Mouse (Mus musculus): ENCODE results near the gene Mpzl1. TPM values are rescaled to one million over a fixed set of nuclear protein-coding genes. Genes with fewer than 3 reads are reported as not detected.

Mpzl1 gene
- polyA plus RNA-seq, 1 experiment from 2014 or later: 236 TPM

DNA sequence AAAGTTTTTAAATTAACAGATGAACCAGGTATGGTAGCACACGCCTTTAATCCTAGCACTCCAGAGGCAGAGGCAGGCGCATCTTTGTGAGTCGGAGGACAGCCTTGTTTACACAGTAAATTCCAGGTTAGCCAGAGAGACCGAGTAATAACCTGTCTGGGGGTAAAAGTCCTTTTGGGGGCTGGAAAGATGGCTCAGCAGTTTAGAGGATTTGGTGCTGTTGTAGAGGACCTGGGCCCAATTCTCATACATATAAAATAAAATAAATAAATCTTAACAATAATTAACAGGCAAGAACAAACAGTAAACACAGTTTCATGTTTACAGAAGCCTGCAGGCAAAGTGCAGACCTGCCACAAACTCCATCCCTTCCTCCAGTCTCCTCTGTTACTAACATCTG is 25.4 kb downstream of the Mpzl1 start:
- Histone ChIP-seq H3K4me1 (ENCODE audit: insufficient read depth, low read length) (0 out of 2 replicates have a peak, but pooled peaks cover 3% of the 10 kb centered on the region), H3K27me3 (ENCODE audit: insufficient read depth, low read length) (no peaks in the 10 kb centered on the region), H3K36me3 (ENCODE audit: insufficient read depth, low read length) (peaks cover 43% of the 10 kb centered on the region), H3K9ac (replicated peaks; ENCODE audit: low read length) (no peak overlapping the region), H3K9me3 (ENCODE audit: low read length) (no peaks in the 10 kb centered on the region), H3K4me2 (replicated peaks; ENCODE audit: low read depth, low read length) (no peak overlapping the region), H3K27ac (ENCODE audit: low read length) (no peak overlapping the region), H3K4me3 (ENCODE audit: low read length) (no peak overlapping the region)
- 82% methylated on average over 4 of the region's 4 CpGs for WGBS
- no peak for ATAC-seq (ENCODE audit: low FRiP score, low TSS enrichment)

DNA sequence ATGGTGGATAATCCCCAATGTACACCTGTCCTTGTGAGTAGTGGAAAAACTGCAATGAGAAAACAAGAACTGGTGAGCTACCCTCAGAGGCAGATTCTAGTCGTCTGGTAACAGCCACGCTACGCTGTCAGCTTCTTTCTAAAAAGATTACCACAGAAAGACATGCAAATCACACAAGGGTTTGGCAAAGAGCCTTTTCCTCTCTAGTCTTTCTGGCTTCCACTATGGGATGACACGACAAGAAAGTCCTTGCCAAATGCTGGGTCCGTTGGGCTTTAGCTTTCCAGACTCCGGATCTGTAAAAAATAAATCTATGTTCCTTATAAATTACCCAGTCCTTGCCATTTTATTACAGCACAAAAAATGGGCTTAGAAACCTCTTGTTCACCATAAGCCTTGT is 28.6 kb downstream of the Mpzl1 start:
- H3K4me3 ChIP-seq (ENCODE audit: low read length): no peak overlapping the region
- H3K9me3 ChIP-seq (ENCODE audit: low read length): no peaks in the 10 kb centered on the region
- WGBS: 80% methylated on average over 6 of the region's 6 CpGs
- no peaks in the 10 kb centered on the region for H3K4me1 ChIP-seq (ENCODE audit: insufficient read depth, low read length)
- H3K9ac ChIP-seq (replicated peaks; ENCODE audit: low read length): no peak overlapping the region
- ATAC-seq (ENCODE audit: low FRiP score, low TSS enrichment): no peak
- no peak overlapping the region for H3K27ac ChIP-seq (ENCODE audit: low read length)
- H3K4me2 ChIP-seq (replicated peaks; ENCODE audit: low read depth, low read length): no peak overlapping the region
- no peaks in the 10 kb centered on the region for H3K27me3 ChIP-seq (ENCODE audit: insufficient read depth, low read length)
- peaks cover 64% of the 10 kb centered on the region for H3K36me3 ChIP-seq (ENCODE audit: insufficient read depth, low read length)

DNA sequence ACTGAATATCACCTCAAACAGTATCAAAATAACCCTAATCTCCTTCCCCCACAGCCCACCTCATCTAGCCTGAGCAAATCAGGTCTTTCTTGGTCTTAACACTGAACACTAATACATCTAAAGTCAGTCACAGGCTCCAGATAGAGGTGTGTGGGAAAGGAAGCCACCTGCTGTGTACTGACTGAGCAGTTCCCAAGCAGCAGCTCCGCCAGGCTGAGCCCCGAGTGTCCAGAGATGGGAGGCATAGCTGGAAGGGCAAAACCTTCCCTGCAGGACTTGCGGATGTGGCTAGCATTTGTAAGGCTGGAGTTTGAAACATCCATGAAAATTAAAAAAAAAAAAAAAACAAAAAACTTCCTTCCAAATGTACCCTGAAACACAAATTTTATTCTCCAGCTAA is 29.2 kb downstream of the Mpzl1 start:
- peaks cover 64% of the 10 kb centered on the region for H3K36me3 ChIP-seq (ENCODE audit: insufficient read depth, low read length)
- no peak overlapping the region for H3K27ac ChIP-seq (ENCODE audit: low read length)
- no peak overlapping the region for H3K4me3 ChIP-seq (ENCODE audit: low read length)
- H3K9me3 ChIP-seq (ENCODE audit: low read length): no peaks in the 10 kb centered on the region
- H3K27me3 ChIP-seq (ENCODE audit: insufficient read depth, low read length): no peaks in the 10 kb centered on the region
- H3K9ac ChIP-seq (replicated peaks; ENCODE audit: low read length): no peak overlapping the region
- 90% methylated on average over 3 of the region's 3 CpGs for WGBS
- no peak overlapping the region for H3K4me2 ChIP-seq (replicated peaks; ENCODE audit: low read depth, low read length)
- no peak for ATAC-seq (ENCODE audit: low FRiP score, low TSS enrichment)
- H3K4me1 ChIP-seq (ENCODE audit: insufficient read depth, low read length): no peaks in the 10 kb centered on the region

DNA sequence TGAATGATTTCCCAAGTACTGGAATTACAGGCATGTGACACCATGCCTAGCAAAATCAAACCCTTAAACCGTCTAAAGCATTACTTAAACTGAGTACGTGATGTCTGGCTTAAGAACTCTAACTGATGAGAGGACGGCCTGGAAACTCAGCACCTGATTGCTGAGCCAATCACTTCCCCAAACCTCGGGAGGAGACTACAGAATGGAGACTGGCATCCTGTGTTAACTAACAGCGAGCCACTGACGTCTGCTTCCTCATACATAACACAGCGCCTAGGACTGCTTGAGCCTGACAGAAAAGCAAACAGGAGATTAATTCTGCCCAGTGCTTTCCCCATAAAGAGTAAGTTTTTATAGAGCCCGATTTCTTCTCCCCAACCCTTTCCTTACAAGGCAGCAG is 30.1 kb downstream of the Mpzl1 start:
- Histone ChIP-seq H3K4me2 (replicated peaks; ENCODE audit: low read depth, low read length) (no peak overlapping the region), H3K27ac (ENCODE audit: low read length) (no peak overlapping the region), H3K9ac (replicated peaks; ENCODE audit: low read length) (no peak overlapping the region), H3K4me1 (ENCODE audit: insufficient read depth, low read length) (no peaks in the 10 kb centered on the region), H3K36me3 (ENCODE audit: insufficient read depth, low read length) (peaks cover 67% of the 10 kb centered on the region), H3K27me3 (ENCODE audit: insufficient read depth, low read length) (no peaks in the 10 kb centered on the region), H3K9me3 (ENCODE audit: low read length) (no peaks in the 10 kb centered on the region), H3K4me3 (ENCODE audit: low read length) (no peak overlapping the region)
- WGBS: 91% methylated on average over 8 of the region's 8 CpGs
- no peak for ATAC-seq (ENCODE audit: low FRiP score, low TSS enrichment)

DNA sequence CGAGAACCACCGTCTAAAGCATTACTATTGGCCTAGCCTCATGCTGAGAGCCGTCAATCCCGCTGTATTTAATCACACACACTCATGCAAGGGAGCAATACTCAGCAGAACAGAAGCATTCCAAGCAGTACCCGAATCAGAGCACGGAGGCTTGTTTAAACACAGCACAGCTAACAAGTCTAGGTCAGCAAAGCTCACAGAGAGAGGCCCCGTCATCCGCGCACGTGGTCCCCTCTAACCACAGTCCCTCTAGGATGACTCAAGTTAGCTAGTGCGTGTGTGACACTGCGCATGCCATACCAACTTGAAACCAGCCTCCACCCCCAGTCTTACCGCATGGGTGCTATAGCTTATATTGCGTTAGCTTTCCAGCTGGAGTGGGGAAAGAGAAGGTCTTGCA is 31.1 kb downstream of the Mpzl1 start:
- Histone ChIP-seq H3K9me3 (ENCODE audit: low read length) (no peaks in the 10 kb centered on the region), H3K27ac (ENCODE audit: low read length) (no peak overlapping the region), H3K4me2 (replicated peaks; ENCODE audit: low read depth, low read length) (no peak overlapping the region), H3K9ac (replicated peaks; ENCODE audit: low read length) (no peak overlapping the region), H3K27me3 (ENCODE audit: insufficient read depth, low read length) (no peaks in the 10 kb centered on the region), H3K4me1 (ENCODE audit: insufficient read depth, low read length) (no peaks in the 10 kb centered on the region), H3K4me3 (ENCODE audit: low read length) (no peak overlapping the region), H3K36me3 (ENCODE audit: insufficient read depth, low read length) (peaks cover 65% of the 10 kb centered on the region)
- WGBS: 91% methylated on average over 14 of the region's 14 CpGs
- no peak for ATAC-seq (ENCODE audit: low FRiP score, low TSS enrichment)

DNA sequence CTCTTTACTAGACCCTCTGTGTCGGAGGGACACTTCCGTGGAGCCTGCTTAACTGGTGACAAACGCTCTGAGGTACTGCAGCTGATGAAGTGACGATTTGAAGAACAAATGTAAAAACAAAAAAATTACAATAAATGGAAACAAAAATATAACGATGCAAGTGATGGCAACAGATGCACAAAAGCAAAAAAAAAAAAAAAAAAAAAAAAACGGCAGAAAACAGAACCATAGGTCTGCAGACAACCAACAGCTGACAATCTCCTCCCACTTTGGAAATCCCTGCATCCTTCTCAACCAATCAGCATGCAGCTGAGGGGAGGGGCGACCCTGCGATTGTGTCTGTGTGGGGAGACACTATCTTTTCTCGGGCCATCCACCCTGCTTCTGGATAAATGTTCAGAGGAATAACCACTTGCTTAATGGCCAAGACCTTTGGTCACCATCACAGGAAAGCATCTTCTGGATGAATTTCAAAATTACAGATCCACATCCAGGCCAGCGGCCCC is 32.5 kb downstream of the Mpzl1 start:
- Histone ChIP-seq H3K9ac (replicated peaks; ENCODE audit: low read length) (no peak overlapping the region), H3K36me3 (ENCODE audit: insufficient read depth, low read length) (peaks cover 53% of the 10 kb centered on the region), H3K9me3 (ENCODE audit: low read length) (no peaks in the 10 kb centered on the region), H3K4me3 (ENCODE audit: low read length) (no peak overlapping the region), H3K4me2 (replicated peaks; ENCODE audit: low read depth, low read length) (no peak overlapping the region), H3K4me1 (ENCODE audit: insufficient read depth, low read length) (no peaks in the 10 kb centered on the region), H3K27ac (ENCODE audit: low read length) (no peak overlapping the region), H3K27me3 (ENCODE audit: insufficient read depth, low read length) (no peaks in the 10 kb centered on the region)
- ATAC-seq (ENCODE audit: low FRiP score, low TSS enrichment): no peak
- WGBS: 75% methylated on average over 10 of the region's 10 CpGs

DNA sequence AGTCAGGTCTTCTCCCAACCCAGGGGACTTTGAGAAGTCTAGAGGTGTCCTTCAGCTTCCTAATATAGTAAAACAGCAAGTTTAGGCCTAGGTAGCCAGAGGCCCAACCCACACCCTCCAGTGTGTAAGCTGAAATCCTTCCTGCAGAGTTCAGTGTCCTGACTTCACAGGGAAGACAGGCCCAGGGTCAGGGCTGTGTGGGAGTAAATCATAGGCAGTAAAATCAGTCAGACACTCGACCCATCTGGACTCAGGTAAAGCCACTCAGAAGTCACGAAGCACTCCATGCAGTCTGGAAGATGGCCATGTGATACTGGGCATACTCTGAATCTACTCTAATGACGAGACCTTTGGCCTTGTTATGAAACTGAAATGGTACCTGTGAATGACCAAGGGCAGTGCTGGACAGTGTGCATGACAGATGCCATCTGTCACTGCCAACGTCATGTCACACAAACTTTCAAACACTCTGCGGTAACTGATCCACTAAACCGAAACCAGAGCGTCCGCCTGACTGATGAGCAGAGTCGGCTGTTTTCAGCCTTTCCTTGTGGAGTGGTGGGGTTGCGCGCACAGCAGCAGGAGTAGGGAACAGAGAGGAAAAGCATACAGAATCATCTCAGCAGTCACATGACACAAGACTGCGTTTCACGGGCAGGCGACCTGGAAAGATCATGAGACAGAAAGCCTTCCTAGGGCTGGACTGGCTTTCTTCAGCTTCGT is 39.5 kb downstream of the Mpzl1 start:
- ATAC-seq (ENCODE audit: low FRiP score, low TSS enrichment): peak; percentile 75
- Histone ChIP-seq H3K4me1 (ENCODE audit: insufficient read depth, low read length) (peaks cover 4% of the 10 kb centered on the region; the same call in 1 of the 2 replicates), H3K27me3 (ENCODE audit: insufficient read depth, low read length) (no peaks in the 10 kb centered on the region), H3K4me3 (ENCODE audit: low read length) (no peak overlapping the region), H3K9ac (replicated peaks; ENCODE audit: low read length) (no peak overlapping the region), H3K4me2 (replicated peaks; ENCODE audit: low read depth, low read length) (no peak overlapping the region), H3K36me3 (ENCODE audit: insufficient read depth, low read length) (peaks cover 29% of the 10 kb centered on the region), H3K27ac (ENCODE audit: low read length) (peak overlapping the region; percentile 25; the same call in 1 of the 2 replicates), H3K9me3 (ENCODE audit: low read length) (no peaks in the 10 kb centered on the region)
- 45% methylated on average over 15 of the region's 15 CpGs for WGBS

DNA sequence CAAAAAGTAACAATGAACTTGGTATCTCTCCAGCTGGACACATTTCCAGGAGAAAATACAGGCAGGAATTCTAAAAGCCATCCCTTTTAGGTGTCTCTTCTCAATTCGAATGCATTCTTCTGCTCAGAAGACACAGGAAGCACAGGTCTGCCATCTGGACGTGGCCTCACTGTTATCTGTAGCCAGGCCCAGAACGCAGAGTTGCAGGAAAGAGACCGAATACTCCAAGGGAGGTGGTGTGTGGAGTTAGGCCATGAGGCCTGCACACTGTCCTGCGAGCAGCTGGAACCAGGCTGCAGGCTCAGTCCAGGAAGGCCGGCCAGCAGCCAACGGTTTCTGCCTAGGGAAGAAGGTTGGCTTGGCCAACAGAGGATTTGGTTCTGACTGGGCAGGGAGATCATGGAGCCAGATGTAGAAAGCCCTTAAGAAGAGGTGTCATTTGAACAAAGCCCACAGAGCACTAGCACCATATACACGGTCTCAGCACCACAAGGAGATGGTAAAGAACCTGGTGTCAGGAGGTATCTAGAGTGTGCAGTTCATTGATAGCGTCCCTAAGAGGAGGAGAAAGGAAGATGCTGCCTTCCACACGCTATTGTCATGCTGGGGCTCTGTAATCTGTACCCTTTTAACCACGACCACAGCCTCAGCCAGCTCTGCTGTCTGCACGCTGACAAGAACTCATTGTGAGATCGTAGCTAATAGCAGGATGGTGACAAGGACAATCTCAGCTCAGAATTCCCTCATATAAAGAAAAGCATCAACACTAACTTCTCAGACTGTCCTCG is 41.8 kb downstream of the Mpzl1 start:
- WGBS: 87% methylated on average over 14 of the region's 14 CpGs
- Histone ChIP-seq H3K9me3 (ENCODE audit: low read length) (no peaks in the 10 kb centered on the region), H3K27ac (ENCODE audit: low read length) (no peak overlapping the region), H3K9ac (replicated peaks; ENCODE audit: low read length) (no peak overlapping the region), H3K4me3 (ENCODE audit: low read length) (no peak overlapping the region), H3K36me3 (ENCODE audit: insufficient read depth, low read length) (peaks cover 26% of the 10 kb centered on the region), H3K27me3 (ENCODE audit: insufficient read depth, low read length) (no peaks in the 10 kb centered on the region), H3K4me2 (replicated peaks; ENCODE audit: low read depth, low read length) (no peak overlapping the region), H3K4me1 (ENCODE audit: insufficient read depth, low read length) (peaks cover 27% of the 10 kb centered on the region)
- no peak for ATAC-seq (ENCODE audit: low FRiP score, low TSS enrichment)

DNA sequence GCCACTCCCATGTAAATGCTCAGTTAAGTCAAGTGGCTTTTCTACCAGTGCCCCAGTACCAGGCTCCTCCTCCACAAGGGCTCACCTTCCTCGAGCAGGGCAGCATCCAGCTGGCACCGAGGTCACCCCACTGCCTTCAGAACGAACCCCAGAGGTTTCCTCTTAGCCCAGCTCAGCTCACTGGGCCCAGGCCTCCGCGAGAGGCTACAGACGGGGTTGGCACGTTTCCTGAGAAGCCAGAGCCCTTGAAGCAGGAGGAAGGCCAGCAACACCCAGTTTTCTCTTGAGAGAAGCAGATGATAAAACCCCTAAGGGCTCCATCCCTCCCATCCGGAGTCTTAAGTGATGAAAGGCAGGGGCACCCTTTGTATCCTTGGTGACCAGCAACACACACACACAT is 43.6 kb downstream of the Mpzl1 start:
- Histone ChIP-seq H3K27me3 (ENCODE audit: insufficient read depth, low read length) (no peaks in the 10 kb centered on the region), H3K27ac (ENCODE audit: low read length) (peak overlapping the region; percentile 80), H3K9ac (replicated peaks; ENCODE audit: low read length) (no peak overlapping the region), H3K4me3 (ENCODE audit: low read length) (no peak overlapping the region), H3K4me1 (ENCODE audit: insufficient read depth, low read length) (peaks cover 32% of the 10 kb centered on the region), H3K36me3 (ENCODE audit: insufficient read depth, low read length) (peaks cover 18% of the 10 kb centered on the region), H3K9me3 (ENCODE audit: low read length) (no peaks in the 10 kb centered on the region), H3K4me2 (replicated peaks; ENCODE audit: low read depth, low read length) (no peak overlapping the region)
- ATAC-seq (ENCODE audit: low FRiP score, low TSS enrichment): no peak
- WGBS: 64% methylated on average over 8 of the region's 8 CpGs
